Mouse (Mus musculus): ENCODE measurements around the gene Rtp1.

Rtp1 gene

DNA sequence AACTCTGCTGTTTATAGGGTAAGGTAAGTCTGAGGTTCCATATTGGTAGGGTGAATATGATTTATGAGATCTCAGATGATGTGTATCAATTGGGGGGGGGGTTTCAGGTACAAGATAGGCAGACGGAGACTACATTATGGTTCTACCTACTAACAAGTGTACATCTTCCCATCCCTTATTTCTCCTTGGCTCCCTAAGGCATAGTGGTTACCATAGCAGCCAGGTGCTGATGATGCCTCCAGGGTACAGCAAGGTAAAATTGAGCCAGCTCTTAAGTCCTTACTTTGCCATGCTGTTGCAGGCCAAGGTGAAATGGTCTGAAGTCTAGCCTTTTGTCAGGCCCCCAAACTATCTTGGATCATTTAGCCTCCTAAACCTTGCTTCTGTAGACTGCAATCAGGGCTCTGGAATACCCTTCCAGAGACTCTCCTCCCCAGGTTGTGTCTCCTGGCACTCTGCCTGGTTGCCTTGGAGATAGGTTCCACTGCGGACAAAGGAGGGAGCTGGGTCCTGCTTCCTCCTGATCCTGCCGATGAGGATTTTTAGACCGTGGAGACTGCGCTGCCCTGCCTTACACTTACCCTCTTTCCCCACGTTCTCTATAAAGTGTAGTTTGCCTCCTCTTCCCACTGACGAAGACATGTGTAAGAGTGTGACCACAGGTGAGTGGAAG, at the start of gene Rtp1:
TSS of gene Rtp1 (plus strand) at position 487 of the 673 bp plus-strand sequence.
- DNase-seq = peak in 1 of 2 experiments; percentile 13

DNA sequence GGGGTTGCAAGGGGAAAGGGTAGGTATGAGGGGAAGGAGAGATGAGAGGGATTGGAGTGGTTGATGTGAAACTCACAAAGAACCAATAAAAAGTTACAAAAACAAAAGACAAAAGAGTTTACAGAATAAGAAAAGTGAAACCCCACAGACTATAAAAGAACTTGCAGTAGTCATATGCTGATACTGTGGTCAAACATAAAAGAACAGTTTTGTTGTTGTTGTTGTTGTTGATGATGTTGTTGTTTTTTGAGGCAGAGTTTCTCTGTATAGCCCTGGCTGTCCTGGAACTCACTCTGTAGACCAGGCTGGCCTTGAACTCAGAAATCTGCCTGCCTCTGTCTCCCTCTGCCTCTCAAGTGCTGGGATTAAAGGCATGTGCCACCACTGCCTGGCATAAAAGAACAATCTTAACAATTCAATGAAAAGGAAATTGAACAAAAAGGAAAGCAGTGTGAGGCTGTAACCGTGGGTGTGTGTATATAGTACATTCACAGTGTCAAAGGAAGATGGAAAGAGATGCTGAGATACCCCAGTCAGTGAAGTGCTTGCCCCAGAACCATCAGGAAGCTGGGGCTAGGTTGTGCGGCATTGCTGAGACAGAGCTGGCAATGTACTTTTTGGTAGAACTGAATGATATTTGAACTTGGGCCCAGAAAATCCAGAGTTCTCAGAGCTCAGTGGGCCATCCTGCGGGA, 49.2 kb upstream of the Rtp1 start:
- DNase-seq = no peak

DNA sequence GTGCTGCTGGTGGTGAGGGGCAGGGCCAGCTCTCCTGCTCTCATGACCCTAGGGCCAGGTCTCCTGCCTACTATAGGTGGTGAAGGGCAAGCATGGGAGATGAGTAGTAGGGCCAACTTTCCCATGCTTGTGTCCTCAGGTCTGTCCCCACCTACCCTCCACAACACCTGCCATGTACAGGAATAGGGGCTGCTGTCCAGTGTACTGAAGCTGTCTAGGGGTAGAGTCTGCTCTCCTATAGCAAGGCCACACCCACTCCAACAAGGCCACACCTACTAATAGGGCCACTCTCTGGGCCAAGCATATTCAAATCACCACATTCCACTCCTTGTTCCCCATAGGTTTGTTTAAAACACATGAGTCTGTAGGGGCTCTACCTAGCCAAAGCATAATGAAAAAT, 44.6 kb upstream of the Rtp1 start:
- DNase-seq = no peak

DNA sequence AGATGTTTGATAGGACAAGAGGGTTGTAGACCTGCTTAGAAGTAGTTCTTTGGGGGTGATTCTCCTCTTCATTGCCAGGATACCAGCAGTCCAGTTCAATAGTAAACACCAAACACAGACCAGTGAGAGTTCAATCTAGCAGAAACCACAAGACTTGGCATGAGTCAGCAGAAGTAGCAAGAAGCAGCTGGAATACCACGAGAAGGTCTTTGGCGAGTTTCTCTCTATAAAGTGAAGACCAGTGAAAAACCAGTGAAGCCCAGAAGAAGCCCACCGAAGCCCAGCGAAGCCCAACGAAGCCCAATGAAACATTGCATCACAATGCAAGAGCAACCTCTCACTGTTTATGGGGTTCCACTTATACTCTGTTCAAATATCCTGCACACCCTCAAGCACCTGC, 31.0 kb upstream of the Rtp1 start:
- DNase-seq = no peak

DNA sequence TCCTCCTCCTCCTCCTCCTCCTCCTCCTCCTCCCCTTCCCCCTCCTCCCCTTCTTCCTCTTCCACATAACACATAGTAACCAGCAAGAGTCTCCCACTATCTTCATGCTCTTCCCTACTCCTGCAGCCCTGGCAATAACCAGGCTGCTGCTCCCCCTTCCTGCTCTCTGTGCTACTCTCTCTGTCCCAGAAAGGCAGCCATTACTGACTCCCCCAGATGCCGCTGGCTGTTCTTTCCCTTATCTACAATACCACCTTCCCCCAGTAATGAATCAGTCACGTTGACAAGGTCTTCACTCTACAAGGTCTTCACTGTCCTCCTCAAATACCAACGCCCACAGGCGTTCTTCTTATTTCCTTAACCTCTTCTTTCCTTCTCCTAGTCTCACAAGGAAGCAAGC, 27.5 kb upstream of the Rtp1 start:
- DNase-seq = peak in 1 of 2 experiments; percentile 38

DNA sequence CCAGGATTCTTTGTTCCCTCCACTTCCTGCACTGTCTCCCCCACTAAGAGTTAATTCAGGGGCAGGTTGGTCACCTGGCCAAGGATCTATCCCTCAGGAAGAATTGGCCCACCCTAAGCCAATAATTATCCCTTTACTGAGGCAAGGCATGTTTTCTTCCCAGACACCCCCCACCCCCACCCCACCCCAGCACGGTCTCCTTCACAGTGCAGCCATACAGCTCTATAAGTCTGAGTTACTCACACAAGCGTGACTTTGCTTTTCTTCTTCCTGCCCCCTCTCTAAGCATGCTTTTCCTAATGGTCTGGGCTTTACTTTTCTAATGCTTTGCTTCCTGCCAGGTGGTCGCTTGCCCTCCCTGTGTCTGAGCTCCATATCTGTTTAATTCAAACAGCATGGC, 27.0 kb upstream of the Rtp1 start:
- DNase-seq = no peak

DNA sequence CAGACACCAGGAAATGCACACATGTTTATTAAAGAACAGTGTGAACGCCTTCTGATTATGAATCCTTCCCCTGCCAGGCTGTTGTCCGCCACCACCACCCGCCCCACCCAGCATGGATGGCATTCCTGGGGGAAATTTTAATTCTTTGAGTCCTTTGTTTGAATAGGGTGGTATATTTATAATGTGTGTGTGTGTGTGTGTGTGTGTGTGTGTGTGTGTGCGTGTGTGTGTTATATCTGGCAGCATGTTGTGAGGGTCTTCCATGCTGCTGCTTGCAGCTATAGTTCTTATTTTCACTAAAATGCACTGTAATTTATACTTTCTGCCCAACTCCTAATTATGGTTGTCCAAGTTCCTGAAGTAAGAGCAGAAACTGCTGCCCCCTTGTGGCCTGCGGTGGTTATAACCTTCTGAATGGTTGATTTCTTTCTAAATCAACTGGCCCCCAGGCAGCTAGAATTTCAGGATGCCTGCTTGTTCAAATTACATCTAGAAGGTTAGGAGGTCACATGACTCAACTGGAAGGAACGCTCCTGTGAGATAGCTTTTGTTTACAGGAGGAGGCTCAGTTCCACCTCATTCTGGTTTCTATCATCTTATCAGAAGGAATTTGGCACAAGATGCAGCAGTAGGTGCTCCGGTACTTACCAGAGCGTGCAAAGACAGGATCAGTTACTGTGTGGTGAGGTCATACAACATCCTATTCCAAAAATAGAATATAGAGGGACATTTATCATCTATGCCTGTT, 25.8 kb upstream of the Rtp1 start:
- peak; percentile 88 to 90 for DNase-seq

DNA sequence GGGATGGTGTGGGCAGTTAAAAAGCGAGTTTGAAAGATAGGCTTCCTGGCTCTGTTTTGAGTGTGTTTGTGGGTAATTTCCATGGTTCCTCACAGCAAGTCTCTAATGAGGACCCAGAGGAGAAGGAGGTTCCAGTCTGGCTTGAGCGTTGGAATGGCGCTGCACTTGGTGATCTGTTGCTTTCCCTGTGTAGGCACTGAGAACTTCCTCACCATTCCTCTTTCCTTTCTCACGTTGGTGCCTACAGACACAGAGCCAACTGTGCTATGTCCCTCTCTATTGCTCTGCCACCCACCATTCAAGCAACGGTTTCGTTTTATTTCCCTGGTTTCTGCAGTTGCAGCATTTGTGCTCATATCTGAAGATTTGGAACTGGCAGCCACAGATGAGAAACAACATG, 16.0 kb upstream of the Rtp1 start:
- no peak for DNase-seq

DNA sequence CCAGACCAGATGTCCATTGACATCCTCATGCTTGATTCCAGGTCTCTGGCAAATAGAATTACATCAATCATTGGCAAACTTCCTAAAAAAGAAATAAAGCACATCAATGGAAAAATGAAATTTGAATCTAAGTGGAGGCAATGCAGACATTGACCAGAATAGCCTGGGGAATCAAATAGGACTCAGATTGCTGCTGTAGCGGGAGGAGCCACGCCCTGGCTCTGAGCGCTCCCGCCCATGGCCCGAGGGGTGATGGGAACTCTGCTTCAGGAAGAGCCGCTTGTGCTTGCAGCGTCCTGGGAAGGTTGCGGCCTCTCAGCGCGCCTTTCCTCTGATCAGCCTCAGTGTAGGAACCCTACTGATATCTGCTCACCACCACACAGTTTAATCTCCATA, 12.7 kb upstream of the Rtp1 start:
- DNase-seq = peak; percentile 49 to 66

DNA sequence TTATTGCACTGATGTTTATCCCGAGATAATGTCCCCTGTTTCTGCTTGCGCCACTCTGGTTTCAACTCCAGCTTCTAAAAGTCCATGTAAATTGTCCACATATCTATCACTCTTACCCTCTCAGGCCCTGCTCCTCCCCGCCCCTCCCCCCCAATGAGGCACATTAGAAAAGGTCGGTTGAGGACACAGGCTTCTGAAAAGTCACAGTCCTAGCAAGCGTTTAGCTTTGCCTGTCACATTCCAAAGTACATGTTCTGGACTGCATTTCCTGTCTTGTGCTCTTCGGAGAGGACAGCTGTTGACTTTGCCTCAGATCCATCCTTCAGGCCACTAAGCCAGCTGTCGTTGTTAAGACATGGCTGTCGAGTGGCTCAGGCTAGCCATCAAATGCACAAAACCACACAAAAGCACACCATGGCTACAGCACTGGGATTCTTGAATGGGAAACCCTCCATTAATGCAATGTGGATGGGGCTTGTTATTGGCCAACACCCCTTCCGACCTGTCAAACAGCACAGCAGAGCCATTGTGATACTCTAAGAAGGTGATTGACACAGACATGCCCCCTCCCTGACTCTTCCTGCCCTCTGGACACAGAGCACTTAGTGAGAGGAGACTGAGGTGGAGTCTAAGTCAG, 12.2 kb upstream of the Rtp1 start:
- peak; percentile 9 to 35 for DNase-seq

DNA sequence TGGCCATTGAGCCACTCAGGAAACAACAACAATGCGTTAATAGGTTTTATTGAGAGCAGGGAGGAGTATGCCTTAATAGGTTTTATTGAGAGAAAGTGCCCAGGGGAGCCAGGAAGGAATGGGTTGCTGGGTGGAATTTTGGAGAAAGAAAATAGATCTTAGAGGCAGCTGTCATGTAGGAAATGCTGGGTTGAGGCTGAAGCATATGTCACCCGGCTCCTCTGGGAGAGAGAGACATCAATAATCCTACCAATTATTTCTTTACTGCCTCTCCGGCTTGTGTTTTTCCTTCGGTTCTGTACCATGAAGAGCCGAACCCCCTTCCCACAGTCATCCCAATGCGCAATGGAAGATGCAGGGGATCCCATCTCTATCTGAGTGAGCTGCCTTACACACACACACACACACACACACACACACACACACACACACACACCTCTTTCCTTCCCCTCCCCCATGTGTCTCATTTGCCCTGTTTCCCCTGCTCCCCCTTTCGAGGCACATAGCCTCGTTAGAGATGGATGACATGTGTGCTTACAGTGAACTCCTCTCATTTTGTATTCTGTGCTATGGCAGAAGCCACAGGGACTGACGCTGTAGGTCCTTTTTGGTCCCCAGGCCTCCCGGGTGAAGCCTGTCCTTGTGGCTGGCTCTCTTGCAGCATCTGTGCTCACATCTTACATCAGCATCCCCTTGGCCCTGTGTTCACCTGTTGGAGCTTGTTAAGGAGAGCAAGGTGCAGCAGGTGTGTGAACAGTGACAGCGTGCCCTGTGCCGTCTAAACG, 11.3 kb upstream of the Rtp1 start:
- no peak for DNase-seq

DNA sequence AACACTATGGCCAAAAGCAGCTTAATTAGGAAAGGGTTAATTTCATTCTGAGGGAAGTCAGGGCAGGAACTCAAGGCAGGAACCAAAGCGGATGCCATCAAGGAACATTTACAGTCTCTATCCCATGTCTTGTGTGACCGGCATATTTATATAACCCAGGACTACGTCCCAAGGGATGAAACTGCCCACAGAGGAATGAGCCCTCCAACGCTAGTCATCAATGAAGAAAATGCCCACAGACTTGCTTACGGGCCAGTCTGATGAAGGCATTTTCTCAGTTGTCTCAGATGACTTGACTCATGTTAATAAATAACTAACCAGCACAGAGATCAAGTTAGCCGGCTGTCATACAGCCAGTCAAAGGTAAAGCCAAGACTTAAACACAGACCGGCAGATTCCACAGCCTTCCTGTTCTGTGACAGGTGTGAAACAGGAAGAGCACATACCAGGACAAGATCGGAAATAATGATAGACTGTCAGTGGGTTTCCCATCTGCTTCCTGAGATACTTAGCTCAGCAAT, 9.3 kb upstream of the Rtp1 start:
- no peak for DNase-seq

DNA sequence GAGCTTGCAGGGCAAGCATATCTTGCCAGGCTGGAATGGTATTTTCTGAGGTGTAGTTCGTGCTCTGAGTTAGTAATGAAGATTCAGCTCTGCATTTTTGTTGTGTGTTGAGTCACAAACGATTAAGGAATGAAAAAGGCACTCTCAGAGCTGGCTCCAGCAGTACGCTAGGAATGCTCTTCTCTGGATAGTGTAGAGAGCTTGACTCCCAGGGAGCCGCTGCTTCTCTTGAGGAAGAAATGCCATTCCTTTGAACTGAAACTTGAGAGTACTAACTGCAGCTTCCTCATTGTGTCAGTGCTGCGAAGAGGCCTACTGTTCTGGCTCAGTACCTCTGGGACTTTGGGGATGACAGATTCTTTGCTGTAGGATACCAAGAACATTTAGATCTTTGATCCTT, 5.1 kb upstream of the Rtp1 start:
- DNase-seq = no peak

DNA sequence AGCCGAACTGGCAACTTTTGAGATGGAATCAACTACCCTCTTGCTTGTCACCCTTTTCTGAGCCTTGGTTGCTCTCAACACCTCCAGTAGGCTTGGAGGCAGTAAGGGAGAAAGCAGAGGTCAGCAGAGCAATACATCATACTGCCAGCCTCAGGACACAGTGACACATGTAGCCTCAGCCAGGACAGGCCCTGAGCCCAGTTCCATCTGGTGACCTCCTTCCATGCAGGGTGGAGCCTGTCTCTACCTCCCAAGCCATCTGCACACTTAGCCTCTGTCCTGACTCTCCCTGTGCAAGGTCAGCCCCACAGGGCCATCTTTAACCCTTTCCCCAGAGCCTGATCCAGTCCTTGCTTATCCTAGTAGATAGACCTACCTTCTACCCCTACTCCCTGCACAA, 1.2 kb upstream of the Rtp1 start:
- DNase-seq = no peak

DNA sequence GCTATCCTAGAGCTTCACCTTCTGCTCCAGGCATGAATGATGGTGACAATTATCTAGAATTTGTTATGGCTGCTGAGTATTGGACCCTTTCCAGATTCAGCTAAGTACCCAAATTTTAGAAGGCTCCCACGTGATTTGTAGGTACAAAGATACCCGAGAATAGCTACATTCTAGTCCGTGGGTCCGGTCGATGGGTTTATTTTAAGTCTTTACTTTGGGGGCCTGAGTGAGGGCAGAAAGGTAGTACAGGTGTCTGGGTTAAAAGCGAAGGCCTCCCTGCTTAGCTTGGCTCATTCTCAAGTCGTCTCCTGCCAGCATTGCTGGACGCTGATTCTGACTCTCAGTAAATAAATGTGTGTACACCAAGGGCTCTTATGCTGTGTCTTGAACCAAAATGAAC, 1.1 kb downstream of the Rtp1 start:
- DNase-seq = no peak

DNA sequence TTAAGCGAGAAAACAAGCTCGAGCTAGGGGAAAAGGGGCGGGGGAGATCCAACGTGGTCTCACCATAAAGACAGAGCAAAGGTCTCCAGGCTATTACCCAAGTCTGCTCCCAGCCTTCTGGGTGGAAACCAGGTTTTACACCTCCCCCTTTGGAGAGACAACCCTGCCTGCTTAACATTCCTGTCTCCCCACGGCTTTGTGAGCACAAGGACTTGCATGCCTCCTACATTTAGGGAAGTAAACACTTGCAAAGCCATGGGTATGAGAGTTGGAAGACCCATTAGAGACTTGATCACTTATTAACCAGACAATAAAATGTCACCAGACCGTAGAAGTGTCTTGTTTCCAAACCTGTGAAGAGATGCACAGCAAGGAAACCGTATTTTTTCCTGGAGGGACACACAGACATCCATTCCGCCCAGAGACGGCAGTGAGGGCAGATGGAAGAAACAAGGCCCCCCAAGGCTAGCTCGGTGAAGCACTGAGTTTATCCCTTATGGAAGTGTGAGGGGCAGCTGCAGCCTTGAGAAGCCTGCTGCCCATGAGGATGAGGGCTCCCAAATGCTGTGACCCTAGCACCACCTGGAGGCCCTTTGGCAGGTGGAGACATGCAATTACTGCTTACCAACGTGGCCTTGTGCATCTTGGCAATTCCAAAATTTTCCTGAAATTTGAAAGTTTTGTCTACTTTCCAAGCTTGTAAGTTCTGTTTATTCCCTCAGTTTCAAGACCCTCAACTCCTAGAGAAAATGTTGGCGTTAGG, 8.7 kb downstream of the Rtp1 start:
- DNase-seq = peak; percentile 25 to 52

DNA sequence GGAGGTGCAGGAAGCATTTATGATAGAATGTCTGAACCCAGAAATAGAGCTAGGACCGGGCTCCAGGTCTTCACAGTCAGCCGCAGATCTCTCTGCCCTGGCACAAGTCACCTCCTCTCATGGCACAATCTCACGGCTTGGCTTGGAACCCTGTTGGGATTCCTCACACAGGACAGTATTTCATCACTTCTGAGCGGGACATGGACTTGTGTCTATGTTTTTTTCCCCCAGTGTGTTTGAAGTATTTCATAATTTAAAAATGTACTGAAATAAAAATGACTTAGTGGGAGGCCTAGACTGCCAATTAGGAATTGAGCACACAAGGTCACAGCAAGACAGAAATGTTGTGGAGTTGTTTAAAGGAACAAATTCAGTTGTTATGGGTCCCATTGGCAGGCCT, 15.3 kb downstream of the Rtp1 start:
- DNase-seq = no peak

DNA sequence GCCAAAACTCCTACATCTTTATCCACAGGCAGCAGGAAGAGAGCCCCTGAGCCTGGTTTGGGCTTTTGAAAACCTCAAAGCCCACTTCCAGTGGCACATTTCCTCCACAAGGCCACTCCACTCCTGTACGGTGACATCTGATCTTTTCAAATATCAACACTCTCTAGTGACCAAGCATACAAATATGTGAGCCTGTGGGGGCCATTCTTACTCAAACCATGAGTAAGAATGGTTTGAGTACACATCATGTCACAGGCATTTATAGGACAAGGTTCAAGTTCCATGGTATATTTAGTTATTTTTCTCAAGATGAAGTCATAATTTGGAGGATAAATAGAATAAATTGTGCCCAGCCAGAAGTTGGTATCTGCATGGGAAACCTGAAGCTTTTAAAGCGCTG, 21.0 kb downstream of the Rtp1 start:
- DNase-seq = no peak

DNA sequence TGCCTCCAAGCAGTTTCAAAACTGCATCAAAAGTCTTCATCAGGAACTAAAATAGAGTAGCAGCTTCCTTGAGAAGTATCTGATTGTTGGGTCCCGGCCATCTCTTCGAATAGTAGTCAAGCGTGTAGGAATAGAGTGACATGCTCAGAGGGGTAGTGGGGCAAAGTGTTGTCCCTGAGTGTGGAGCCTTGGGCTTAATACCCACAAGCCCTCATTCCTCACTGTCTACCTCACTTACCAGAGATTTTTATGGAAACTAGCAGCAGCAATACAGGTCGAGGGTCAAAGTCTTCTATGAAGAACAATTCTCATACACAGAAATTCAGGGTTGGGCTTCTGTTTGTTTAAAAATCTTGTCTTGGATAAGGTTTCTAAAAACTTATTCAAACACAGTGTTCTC, 21.9 kb downstream of the Rtp1 start:
- DNase-seq = no peak

DNA sequence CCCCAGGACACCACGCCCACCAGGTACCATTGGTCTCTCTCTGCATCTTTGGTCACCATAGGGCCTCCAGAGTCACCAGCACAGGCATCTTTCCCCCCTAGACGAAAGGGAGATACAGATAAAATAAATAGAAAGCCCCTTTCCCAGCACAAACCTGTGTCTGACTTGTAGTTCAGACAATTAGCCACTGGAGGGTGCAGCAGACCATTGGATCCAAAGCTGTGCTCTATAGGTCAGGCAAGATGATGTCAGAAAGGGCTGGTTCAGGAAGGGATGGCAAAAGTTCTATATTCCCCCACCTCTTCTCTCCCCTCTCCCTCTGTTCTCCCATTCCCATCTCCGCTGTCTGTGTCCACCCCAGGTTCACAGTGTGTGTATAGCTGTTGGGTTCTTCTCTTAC, 23.5 kb downstream of the Rtp1 start:
- peak; percentile 74 to 78 for DNase-seq

DNA sequence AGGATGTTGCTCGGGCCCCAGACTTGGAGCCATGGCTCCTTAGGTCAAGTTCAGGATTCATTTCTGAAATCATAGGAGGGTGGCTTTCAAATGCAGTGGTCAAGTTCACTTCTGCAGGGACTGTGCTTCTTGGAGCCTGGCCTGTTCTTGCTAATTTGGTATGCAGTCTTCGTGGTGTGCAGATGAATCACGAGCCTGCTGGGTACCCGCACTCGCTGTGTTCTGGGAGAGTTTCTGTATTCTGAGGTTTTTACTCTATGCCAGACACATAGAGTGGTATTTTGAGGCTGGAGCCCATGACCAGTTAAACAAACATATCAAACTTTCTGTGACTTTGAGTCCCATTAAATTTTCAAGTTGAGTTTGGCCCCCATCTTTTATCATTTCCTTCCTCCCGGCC, 25.4 kb downstream of the Rtp1 start:
- DNase-seq = no peak

DNA sequence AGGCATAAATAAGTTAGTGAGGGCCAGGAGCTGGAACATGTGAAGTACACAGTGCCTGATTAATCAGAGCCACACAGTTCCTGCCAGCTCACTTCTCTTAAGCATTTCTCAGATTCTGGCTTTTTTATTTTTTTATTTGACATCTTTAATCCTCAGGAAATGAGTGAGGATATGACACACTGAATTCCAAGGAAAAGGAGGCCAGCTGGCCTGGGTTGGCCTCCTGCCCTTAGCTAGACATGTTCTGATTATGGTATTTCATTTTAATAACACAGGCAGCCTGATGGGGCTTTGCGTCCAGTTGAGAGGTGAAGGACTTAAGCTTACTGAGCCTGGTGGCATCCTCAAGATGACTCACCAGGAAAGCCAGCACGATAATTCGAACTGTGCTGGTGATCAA, 27.6 kb downstream of the Rtp1 start:
- DNase-seq = peak; percentile 72 to 79
